Mouse (Mus musculus) megakaryocyte-erythroid progenitor cell, adult 5-6 weeks (primary cell): ENCODE results near the gene Hspd1. TPM values are rescaled to one million over a fixed set of nuclear protein-coding genes. Genes with fewer than 3 reads are reported as not detected.

ENCODE experiments used
- ATAC-seq: replicated peaks from 2 replicates; pipeline ENCODE4 v1.8.0; 2016; ENCODE audit warnings: mild to moderate bottlenecking, inconsistent platforms; ENCODE audit not compliant: severe bottlenecking, poor library complexity, low FRiP score, low TSS enrichment
- total RNA-seq, 2 experiments: library from RNA; stranded (forward) in 1 of 2; stranded (reverse) in 1 of 2; fragments of 200-1000, 215-1000 nt in 1 of 2; fragments of >200 nt in 1 of 2; fragmentation: Nextera tagmentation in 1 of 2; gene quantifications; 2 replicates each; pipeline ENCODE4 v1.2.3; 2014 to 2017

The Hspd1 gene
- total RNA-seq, 2 experiments from 2014 or later = 530 to 929 TPM

- no peak for ATAC-seq
Measured at GRCm38 (mm10) chr1:55051671-55052070, 36.4 kb downstream of the Hspd1 start.

GRCm38 (mm10) chr1:55048841-55049587 lies 39.0 kb downstream of the Hspd1 start:
- ATAC-seq = no peak

DNA sequence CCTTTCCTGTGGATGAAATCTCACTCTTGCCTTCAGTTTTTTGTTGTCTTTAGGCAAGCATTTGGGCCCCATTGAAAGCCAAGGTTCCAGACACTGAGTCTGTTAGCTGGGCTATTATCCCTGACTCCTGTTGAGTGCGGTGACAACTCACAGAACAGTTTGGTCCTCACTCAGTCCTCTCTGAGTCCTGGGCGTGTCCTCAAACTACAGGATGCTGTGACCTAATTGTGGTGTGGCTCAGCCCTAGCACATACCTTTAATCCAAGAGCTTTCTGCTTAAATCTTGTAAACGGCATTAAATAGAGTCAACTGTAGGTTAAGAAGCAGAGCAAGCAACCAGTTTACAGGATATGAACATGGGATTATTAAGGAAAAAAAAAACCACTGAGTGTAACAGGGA lies 44.9 kb downstream of the Hspd1 start:
- ATAC-seq = no peak

- no peak for ATAC-seq
Measured at GRCm38 (mm10) chr1:55042246-55042645, 45.8 kb downstream of the Hspd1 start.

- no peak for ATAC-seq
Measured at GRCm38 (mm10) chr1:55041691-55042090, 46.4 kb downstream of the Hspd1 start.

DNA sequence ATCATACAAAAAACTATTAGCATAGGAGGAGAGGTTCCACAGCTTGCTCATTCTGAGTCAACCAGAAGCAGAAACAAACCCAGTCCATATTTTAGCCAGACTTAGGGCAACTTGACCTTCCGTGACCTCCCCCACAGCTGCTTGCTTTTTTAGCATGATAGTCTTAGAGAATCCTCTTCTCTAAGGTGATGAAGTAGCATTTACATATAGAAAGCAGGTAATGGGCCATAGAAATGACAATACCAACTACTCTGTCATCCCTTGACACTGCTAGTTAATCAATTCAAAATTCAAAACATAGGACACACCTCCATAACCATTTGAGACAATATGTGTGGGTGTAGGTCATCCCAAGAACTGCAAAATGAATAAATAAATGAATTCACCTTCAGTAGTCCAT lies 48.1 kb downstream of the Hspd1 start:
- no peak for ATAC-seq

DNA sequence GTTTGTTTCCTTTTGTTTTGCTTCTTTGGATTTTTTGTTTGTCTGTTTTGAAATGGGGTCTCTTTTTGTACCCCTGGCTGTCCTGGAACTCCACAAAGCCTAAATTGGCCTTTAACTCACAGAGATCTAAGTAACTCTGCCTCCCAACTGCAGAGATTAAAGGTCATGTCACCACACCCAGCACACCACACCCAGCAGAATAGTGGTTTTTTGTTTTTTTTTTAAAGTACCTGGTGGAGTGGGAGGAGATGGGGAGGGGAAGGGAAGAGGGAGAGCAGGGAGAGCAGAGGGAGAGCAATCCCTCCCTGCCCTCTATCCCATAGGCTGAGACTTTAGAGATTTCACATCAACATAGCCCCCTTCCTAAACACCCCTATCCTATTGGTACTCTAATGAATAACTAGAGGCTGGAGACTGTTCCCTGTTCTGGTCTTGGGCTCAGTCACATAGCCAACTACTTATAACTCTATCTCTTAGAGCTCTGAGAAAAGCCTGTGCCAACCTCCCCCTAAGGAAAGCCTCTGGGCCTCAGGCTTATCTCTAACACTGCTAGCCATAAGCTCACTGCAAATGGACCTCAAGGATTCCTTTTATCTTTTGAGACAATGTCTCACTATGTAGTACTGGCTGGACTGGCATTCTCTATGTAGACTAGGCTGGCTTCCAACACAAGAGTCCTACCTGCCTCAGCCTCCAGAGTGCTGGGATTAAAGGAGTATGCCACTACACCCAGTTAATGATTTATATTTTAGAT lies 56.8 kb downstream of the Hspd1 start:
- ATAC-seq = peak; percentile 74

GRCm38 (mm10) chr1:55029446-55029845 lies 58.6 kb downstream of the Hspd1 start:
- ATAC-seq = no peak

- peak; percentile 18 for ATAC-seq
Measured at GRCm38 (mm10) chr1:55028512-55029249, 59.4 kb downstream of the Hspd1 start.

- ATAC-seq = no peak
Measured at GRCm38 (mm10) chr1:55027966-55028365, 60.1 kb downstream of the Hspd1 start.

Other genes starting within 250 kb of the Hspd1 start
- gene Ankrd44, start 161.9 kb downstream of the Hspd1 start, total RNA-seq (2014; fragmentation: Nextera tagmentation) = 19.2 and 23.8 TPM in 2 replicates
- 12.5 and 17.5 TPM in 2 replicates for gene Ankrd44, start 161.9 kb downstream of the Hspd1 start, total RNA-seq (2017)
- 192 and 240 TPM in 2 replicates for gene Sf3b1, start 60.8 kb downstream of the Hspd1 start, total RNA-seq (2014; fragmentation: Nextera tagmentation)
- 311 and 350 TPM in 2 replicates for gene Sf3b1, start 60.8 kb downstream of the Hspd1 start, total RNA-seq (2017)
- gene Coq10b, start 35.5 kb downstream of the Hspd1 start, total RNA-seq (2014; fragmentation: Nextera tagmentation) = 10.8 and 15.6 TPM in 2 replicates
- gene Coq10b, start 35.5 kb downstream of the Hspd1 start, total RNA-seq (2017) = 15.7 and 29.5 TPM in 2 replicates
- gene Hspe1, start 111 bp downstream of the Hspd1 start, total RNA-seq (2014; fragmentation: Nextera tagmentation) = 836 and 866 TPM in 2 replicates
- gene Hspe1, start 111 bp downstream of the Hspd1 start, total RNA-seq (2017) = 921 and 969 TPM in 2 replicates
- 33.5 and 42.6 TPM in 2 replicates for gene Mob4, start 43.0 kb upstream of the Hspd1 start, total RNA-seq (2014; fragmentation: Nextera tagmentation)
- 29.4 and 68.9 TPM in 2 replicates for gene Mob4, start 43.0 kb upstream of the Hspd1 start, total RNA-seq (2017)
- 0.26 TPM in 1 of 2 replicates, not detected in the other for gene Rftn2, start 138.5 kb upstream of the Hspd1 start, total RNA-seq (2014; fragmentation: Nextera tagmentation)
- gene Rftn2, start 138.5 kb upstream of the Hspd1 start, total RNA-seq (2017) = 0.11 TPM in 1 of 2 replicates, not detected in the other
- 8.8 and 11.1 TPM in 2 replicates for gene Mars2, start 148.9 kb upstream of the Hspd1 start, total RNA-seq (2014; fragmentation: Nextera tagmentation)
- 11.4 and 12.2 TPM in 2 replicates for gene Mars2, start 148.9 kb upstream of the Hspd1 start, total RNA-seq (2017)